Mouse (Mus musculus): Measurements from ENCODE around the gene Nectin1.

DNA sequence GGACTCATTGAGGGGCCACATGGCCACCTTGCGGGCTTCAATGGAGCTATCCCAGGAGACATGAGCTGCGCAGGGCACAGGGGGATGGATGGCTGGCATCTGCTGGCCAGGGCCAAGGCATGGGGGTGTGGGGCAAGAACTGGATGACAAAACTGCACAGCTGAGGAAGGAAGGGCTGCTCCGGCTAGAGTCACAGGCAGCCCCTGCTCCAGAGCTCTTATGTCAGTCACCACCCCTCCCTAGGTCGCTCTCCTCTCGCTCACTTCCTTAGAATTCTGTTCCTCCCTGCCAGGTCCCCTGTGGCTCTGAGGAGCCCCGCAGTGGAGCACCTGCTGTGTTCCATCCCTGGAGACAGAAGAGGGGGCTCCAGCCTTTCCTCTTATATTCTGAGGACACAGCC, 63.8 kb downstream of the Nectin1 start:
- no peak for TF ChIP-seq CTCF (IDR thresholded peaks at IDR 0.05 in 2 of 3, conservative IDR thresholded peaks at IDR 0.05 in 1 of 3; ENCODE audit: control insufficient read depth in 1 of 3, insufficient read depth in 1 of 3, low read depth in 2 of 3, low read length in 3 of 3, poor library complexity in 1 of 3, severe bottlenecking in 1 of 3)
- no peak for TF ChIP-seq MYB (IDR thresholded peaks at IDR 0.05; ENCODE audit: low read depth, low read length)
- TF ChIP-seq EP300 (IDR thresholded peaks at IDR 0.05; ENCODE audit: low read depth in 1 of 2, low read length in 2 of 2) = no peak
- no peak for TF ChIP-seq MXI1 (IDR thresholded peaks at IDR 0.05; ENCODE audit: low read depth, low read length)
- TF ChIP-seq POLR2A (IDR thresholded peaks at IDR 0.05; ENCODE audit: control insufficient read depth in 1 of 2, insufficient read depth in 1 of 2, low read depth in 1 of 2, low read length in 2 of 2, poor library complexity in 1 of 2) = no peak
- TF ChIP-seq ETS1 (IDR thresholded peaks at IDR 0.05; ENCODE audit: low read depth, low read length) = no peak
- TF ChIP-seq UBTF (IDR thresholded peaks at IDR 0.05; ENCODE audit: borderline replicate concordance, insufficient read depth, low read depth, low read length) = no peak
- no peak for TF ChIP-seq MAX (IDR thresholded peaks at IDR 0.05; ENCODE audit: low read length)
- TF ChIP-seq TCF12 (IDR thresholded peaks at IDR 0.05; ENCODE audit: low read depth, low read length) = no peak
- no peak for TF ChIP-seq KAT2A (conservative IDR thresholded peaks at IDR 0.05; ENCODE audit: low read depth, low read length)
- no peak for TF ChIP-seq SMC3 (IDR thresholded peaks at IDR 0.05; ENCODE audit: low read depth, low read length)
